Mouse (Mus musculus) thymus, postnatal 10 days (tissue): Measurements from ENCODE around the gene Suv39h2.

ENCODE experiments used
- DNase-seq, 2 experiments: peaks; one replicate each; pipeline ENCODE4 v3.0.0; 2021; ENCODE audit warnings: low spot score in 2 of 2

Suv39h2 gene

GRCm38 (mm10) chr2:3474861-3475283 is at the start of gene Suv39h2:
Suv39h2 (minus strand) TSS chr2:3475031.
- DNase-seq, result peak; percentile 93 to 98

- no peak for DNase-seq
These were observed 47.7 kb upstream of the Suv39h2 start for GRCm38 (mm10) chr2:3522558-3522957.

GRCm38 (mm10) chr2:3512552-3513454 is 38.0 kb upstream of the Suv39h2 start, which contains the start of the genes Gm45902, Hspa14 and Cdnf:
Gm45902 (minus strand) TSS chr2:3512790.
Hspa14 (minus strand) TSS chr2:3512814.
Cdnf (plus strand) TSS chr2:3513030.
- DNase-seq, result peak; percentile 92 to 94

GRCm38 (mm10) chr2:3512076-3512475 is 37.2 kb upstream of the Suv39h2 start:
- DNase-seq, result peak; percentile 28 to 46

GRCm38 (mm10) chr2:3500886-3501285 is 26.1 kb upstream of the Suv39h2 start:
- no peak for DNase-seq

- no peak for DNase-seq
These were observed 24.7 kb upstream of the Suv39h2 start for GRCm38 (mm10) chr2:3499543-3499942.

GRCm38 (mm10) chr2:3493833-3494409 is 19.1 kb upstream of the Suv39h2 start:
- DNase-seq, result no peak

GRCm38 (mm10) chr2:3489816-3490215 is 15.0 kb upstream of the Suv39h2 start:
- no peak for DNase-seq

GRCm38 (mm10) chr2:3480239-3480638 is 5.4 kb upstream of the Suv39h2 start:
- no peak for DNase-seq

- DNase-seq, result no peak
These were observed 968 bp upstream of the Suv39h2 start for GRCm38 (mm10) chr2:3475746-3476251.

GRCm38 (mm10) chr2:3474361-3474805 is 448 bp downstream of the Suv39h2 start:
- DNase-seq, result peak; percentile 45 to 47

- no peak for DNase-seq
These were observed 940 bp downstream of the Suv39h2 start for GRCm38 (mm10) chr2:3473891-3474290.

- no peak for DNase-seq
These were observed 18.2 kb downstream of the Suv39h2 start for GRCm38 (mm10) chr2:3456590-3456989.

GRCm38 (mm10) chr2:3453096-3453495 is 21.7 kb downstream of the Suv39h2 start:
- no peak for DNase-seq

- no peak for DNase-seq
These were observed 25.4 kb downstream of the Suv39h2 start for GRCm38 (mm10) chr2:3449431-3449830.

- no peak for DNase-seq
These were observed 28.8 kb downstream of the Suv39h2 start for GRCm38 (mm10) chr2:3445984-3446383.

GRCm38 (mm10) chr2:3444206-3444605 is 30.6 kb downstream of the Suv39h2 start:
- no peak for DNase-seq

- no peak for DNase-seq
These were observed 36.9 kb downstream of the Suv39h2 start for GRCm38 (mm10) chr2:3437956-3438355.

- no peak for DNase-seq
These were observed 39.3 kb downstream of the Suv39h2 start for GRCm38 (mm10) chr2:3435369-3436061.

GRCm38 (mm10) chr2:3430956-3431355 is 43.9 kb downstream of the Suv39h2 start:
- DNase-seq, result peak; percentile 65 to 77

- no peak for DNase-seq
These were observed 50.3 kb downstream of the Suv39h2 start for GRCm38 (mm10) chr2:3424579-3424910.
